Mouse (Mus musculus) hindbrain, postnatal 0 days (tissue): ENCODE data around the gene Gm10226. TPM values are rescaled to one million over a fixed set of nuclear protein-coding genes. Genes with fewer than 3 reads are reported as not detected.
"Not testable (repeated sequence)": the region's sequence is repeated elsewhere in the genome, so short reads cannot be mapped to it uniquely, and the experiment has no call there.

Experiments
- ATAC-seq: fragments of 200-750 bp; cut with Nextera tagmentation; 2 replicates; pipeline ENCODE4 v1.8.0; 2017; ENCODE audit warnings: mild to moderate bottlenecking, moderate TSS enrichment, moderate library complexity
- DNase-seq: peaks from one replicate; pipeline ENCODE4 v3.0.0-alpha.2; 2015; ENCODE audit warnings: low spot score
- H3K27ac ChIP-seq: fragments of 300-500 bp; sonication (generic); 2 replicates; pipeline ENCODE4 v1.5.1; 2014; ENCODE audit warnings: mild to moderate bottlenecking
- H3K27me3 ChIP-seq: fragments of 300-500 bp; sonication (generic); 2 replicates; pipeline ENCODE4 v1.6.1; 2014; ENCODE audit warnings: low read length, mixed read lengths; ENCODE audit not compliant: insufficient read depth
- H3K36me3 ChIP-seq: fragments of 300-500 bp; sonication (generic); 2 replicates; pipeline ENCODE4 v1.6.1; 2014; ENCODE audit warnings: low read length, mixed read lengths; ENCODE audit not compliant: insufficient read depth
- H3K4me1 ChIP-seq: fragments of 300-500 bp; sonication (generic); 2 replicates; pipeline ENCODE4 v1.6.1; 2014; ENCODE audit warnings: antibody characterized with exemption, low read length, mixed read lengths; ENCODE audit not compliant: insufficient read depth
- H3K4me2 ChIP-seq: fragments of 300-500 bp; sonication (generic); 2 replicates; pipeline ENCODE4 v1.6.1; 2014; ENCODE audit warnings: low read depth, mild to moderate bottlenecking, low read length, moderate library complexity, mixed read lengths
- H3K4me3 ChIP-seq: fragments of 300-500 bp; sonication (generic); 2 replicates; pipeline ENCODE4 v1.5.1; 2014; ENCODE audit warnings: low read length
- H3K9ac ChIP-seq: fragments of 300-500 bp; sonication (generic); replicated peaks from 2 replicates; pipeline ENCODE4 v1.6.1; 2014; ENCODE audit warnings: mild to moderate bottlenecking, low read length, moderate library complexity, mixed read lengths
- H3K9me3 ChIP-seq: fragments of 300-500 bp; sonication (generic); 2 replicates; pipeline ENCODE4 v1.6.1; 2016; ENCODE audit warnings: low read length, mixed read lengths
- CTCF ChIP-seq: IDR thresholded peaks from 2 replicates; pipeline ENCODE4 v1.5.1; 2016; ENCODE audit warnings: antibody characterized with exemption, control low read depth, low read depth
- WGBS: fragments of 180-500 bp; shearing (Covaris S2); extraction: QIAGEN DNeasy Blood & Tissue Kit; methylation state at CpG from one replicate; pipeline ENCODE4 v1.1.7; 2014; 5-methylcytosine and 5-hydroxymethylcytosine counted together
- polyA plus RNA-seq: library from polyadenylated mRNA; unstranded; fragments of >200 nt; fragmentation: Nextera tagmentation; extraction: Ambion mirVana; gene quantifications from 2 replicates; pipeline ENCODE4 v1.2.1, GENCODE M21; 2015
- total RNA-seq: library from RNA; depleted of rRNA; stranded (reverse); fragments of >200 nt; gene quantifications from 2 replicates; pipeline ENCODE4 v1.2.3, GENCODE M21; 2014

The Gm10226 gene
- total and polyA plus RNA-seq, 2 experiments from 2014 or later: 5.5 TPM; not detected in 1

- H3K4me2 ChIP-seq: no peak overlapping the region
- WGBS: 84% methylated on average over 3 of the region's 3 CpGs
- no peak overlapping the region for H3K9ac ChIP-seq
- H3K36me3 ChIP-seq: peaks cover 5% of the 10 kb centered on the region; the same call in 1 of the 2 replicates
- ATAC-seq: no peak
- H3K4me3 ChIP-seq: no peak overlapping the region
- H3K27ac ChIP-seq: no peak overlapping the region
- no peaks in the 10 kb centered on the region for H3K4me1 ChIP-seq
- H3K9me3 ChIP-seq: no peaks in the 10 kb centered on the region
- no peak for DNase-seq
- no peak for TF ChIP-seq CTCF
- H3K27me3 ChIP-seq: no peaks in the 10 kb centered on the region
Observed at GRCm38 (mm10) chr17:21693342-21693741, 1.7 kb downstream of the Gm10226 start.

DNA sequence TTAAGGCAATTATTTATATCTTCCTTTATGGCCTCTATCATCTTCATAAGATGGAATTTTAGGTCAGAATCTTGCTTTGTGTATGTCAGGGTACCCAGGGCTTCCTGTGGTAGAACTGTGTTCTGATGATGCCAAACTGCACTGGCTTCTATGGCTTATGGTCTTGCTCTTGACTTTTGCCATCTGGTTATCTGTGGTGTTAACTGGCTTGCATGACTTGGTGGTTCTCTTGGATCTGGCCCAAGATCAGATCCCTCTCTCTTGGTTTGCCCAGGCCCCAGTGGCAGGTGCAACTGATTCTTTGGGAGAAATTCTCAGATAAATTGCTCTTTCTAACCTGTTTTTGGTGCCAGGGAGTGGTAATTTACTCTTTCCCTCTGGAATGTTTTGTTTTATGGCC, 4.4 kb downstream of the Gm10226 start:
- no peak for ATAC-seq
- H3K4me3 ChIP-seq: no peak overlapping the region
- no peaks in the 10 kb centered on the region for H3K27me3 ChIP-seq
- no peaks in the 10 kb centered on the region for H3K36me3 ChIP-seq
- no peak overlapping the region for H3K4me2 ChIP-seq
- no peak overlapping the region for H3K9ac ChIP-seq
- H3K9me3 ChIP-seq: no peaks in the 10 kb centered on the region
- no peaks in the 10 kb centered on the region for H3K4me1 ChIP-seq
- no peak for DNase-seq
- no peak overlapping the region for H3K27ac ChIP-seq
- TF ChIP-seq CTCF: no peak

- H3K27me3 ChIP-seq: no peaks in the 10 kb centered on the region
- TF ChIP-seq CTCF: no peak
- no peaks in the 10 kb centered on the region for H3K4me1 ChIP-seq
- WGBS: 29% methylated on average over 5 of the region's 5 CpGs
- no peak overlapping the region for H3K4me2 ChIP-seq
- H3K9ac ChIP-seq: no peak overlapping the region
- DNase-seq (no peak), ATAC-seq (no peak)
- no peaks in the 10 kb centered on the region for H3K36me3 ChIP-seq
- H3K4me3 ChIP-seq: no peak overlapping the region
- no peak overlapping the region for H3K27ac ChIP-seq
- no peaks in the 10 kb centered on the region for H3K9me3 ChIP-seq
Observed at GRCm38 (mm10) chr17:21702281-21703240, 10.9 kb downstream of the Gm10226 start.

GRCm38 (mm10) chr17:21703414-21703813, 11.8 kb downstream of the Gm10226 start:
- H3K4me1 ChIP-seq: no peaks in the 10 kb centered on the region
- no peaks in the 10 kb centered on the region for H3K27me3 ChIP-seq
- no peak overlapping the region for H3K9ac ChIP-seq
- H3K4me2 ChIP-seq: no peak overlapping the region
- WGBS: 88% methylated on average over 1 of the region's 1 CpGs
- DNase-seq: no peak
- no peak for TF ChIP-seq CTCF
- no peak overlapping the region for H3K27ac ChIP-seq
- H3K4me3 ChIP-seq: no peak overlapping the region
- no peaks in the 10 kb centered on the region for H3K9me3 ChIP-seq
- no peak for ATAC-seq
- H3K36me3 ChIP-seq: no peaks in the 10 kb centered on the region

DNA sequence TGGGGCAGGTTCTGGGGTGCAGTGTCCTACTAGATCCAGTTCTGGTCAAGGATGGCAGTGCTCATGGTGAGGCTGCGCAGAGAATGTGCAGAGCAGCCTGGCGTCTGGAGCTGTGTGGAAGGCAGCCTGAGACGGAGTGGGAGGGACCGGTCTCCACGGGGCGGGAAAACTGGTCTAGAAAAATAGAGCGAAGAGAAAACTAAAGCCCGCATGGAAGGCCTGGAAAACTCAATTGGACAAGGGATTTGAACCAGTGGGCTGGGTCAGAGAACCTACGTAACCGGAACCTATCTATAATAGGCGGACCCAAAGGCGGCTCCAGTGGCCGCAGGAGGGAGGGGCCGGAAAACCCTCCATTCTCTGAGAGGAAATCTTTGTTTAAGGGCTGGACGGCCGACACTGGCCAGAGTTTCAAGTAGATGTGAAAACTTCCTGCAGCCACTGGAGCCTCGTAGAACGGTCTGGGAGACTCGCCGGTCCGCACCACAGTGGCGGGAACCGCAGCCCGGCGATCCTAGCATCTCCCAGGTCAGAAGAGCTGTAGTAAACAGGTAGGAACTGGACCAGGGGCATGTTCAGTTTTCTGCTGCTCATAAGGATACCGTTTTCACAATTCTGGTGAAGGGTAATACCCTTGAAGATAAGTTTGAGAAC, 15.8 kb downstream of the Gm10226 start, which contains the start of gene Zfp760:
TSS of gene Zfp760 (plus strand) at position 399 of the 654 bp plus-strand sequence.
- Histone ChIP-seq H3K9me3 (no peaks in the 10 kb centered on the region), H3K27me3 (no peaks in the 10 kb centered on the region), H3K4me1 (0 out of 2 replicates have a peak, but pooled peaks cover 2% of the 10 kb centered on the region), H3K27ac (peak within 1 kb of the TSS; percentile 88), H3K9ac (peak within 1 kb of the TSS; percentile 64), H3K36me3 (no peaks in the 10 kb centered on the region), H3K4me2 (peak within 1 kb of the TSS; percentile 72), H3K4me3 (peak within 1 kb of the TSS; percentile 71)
- WGBS: 4% methylated on average over 26 of the region's 26 CpGs
- DNase-seq (peak; percentile 92), ATAC-seq (peak; percentile 99)
- peak; percentile 1; the same call in 1 of the 2 replicates for TF ChIP-seq CTCF

- Histone ChIP-seq H3K36me3 (no peaks in the 10 kb centered on the region), H3K9me3 (no peaks in the 10 kb centered on the region)
- WGBS: 22% methylated on average over 2 of the region's 2 CpGs
Observed at GRCm38 (mm10) chr17:21708401-21708800, 16.7 kb downstream of the Gm10226 start.

GRCm38 (mm10) chr17:21730495-21730894, 38.8 kb downstream of the Gm10226 start, which contains the start of gene Zfp229:
TSS of gene Zfp229 (plus strand) at chr17:21730795.
- not testable (repeated sequence) for H3K4me2 ChIP-seq, H3K9ac ChIP-seq, H3K36me3 ChIP-seq, H3K4me3 ChIP-seq, H3K4me1 ChIP-seq, H3K9me3 ChIP-seq, ATAC-seq, H3K27ac ChIP-seq, H3K27me3 ChIP-seq, DNase-seq
- 94% methylated on average over 10 of the region's 22 CpGs for WGBS

More at GRCm38 (mm10) chr17:21708401-21708800, 16.7 kb downstream of the Gm10226 start:
- Histone ChIP-seq H3K27ac (0 out of 2 replicates have a peak overlapping the region, but pooled peaks have one; percentile 88), H3K4me3 (peak overlapping the region; percentile 71), H3K9ac (peak overlapping the region; percentile 64; the same call in 1 of the 2 replicates), H3K27me3 (no peaks in the 10 kb centered on the region), H3K4me2 (peak overlapping the region; percentile 72), H3K4me1 (0 out of 2 replicates have a peak, but pooled peaks cover 2% of the 10 kb centered on the region)
- no peak for ATAC-seq
- no peak for TF ChIP-seq CTCF
- peak; percentile 1 for DNase-seq
